ENCODE assay signal across 21 mouse cellular contexts in genomic region chr4:131120680-131121079, GRCm38 (mm10).
DNase-seq lines count a peak whose midpoint lies in the region; ATAC-seq and TF ChIP-seq lines count a peak whose summit lies in the region.
"Had no signal": no experiment of that assay in that cellular context is flagged by ENCODE, and none has a peak within 500 bp of the region (broad histone marks: within the 10 kb centered on the region; RNA-seq: fewer than 3 reads in every experiment).

No protein-coding gene starts in this region.

- H3K4me2 ChIP-seq in kidney, embryonic 15.5 days = no peak overlapping the region
- H3K4me2 ChIP-seq: lung, embryonic 15.5 days had no signal

- H3K27me3 ChIP-seq in kidney, adult 2 months (replicated peaks; ENCODE audit: control insufficient read depth, insufficient read depth, low read length) = no peaks in the 10 kb centered on the region
- no peaks in the 10 kb centered on the region for H3K27me3 ChIP-seq in kidney, embryonic 15.5 days
- H3K27me3 ChIP-seq: lung, embryonic 15.5 days had no signal

- TF ChIP-seq CTCF in kidney, adult 2 months (conservative IDR thresholded peaks at IDR 0.05; ENCODE audit: insufficient read depth, insufficient read length, low read depth, low read length) = no peak

- H3K9ac ChIP-seq in kidney, embryonic 15.5 days = no peak overlapping the region
- H3K9ac ChIP-seq: liver, embryonic 14.5 days; lung, embryonic 15.5 days had no signal

- DNase-seq in kidney, adult 2 months = peak; percentile 39
- peak; percentile 97 for DNase-seq in cerebellum, adult 11-12 months
- DNase-seq in cerebellum, postnatal 14 days = peak; percentile 95 to 98
- no peak for DNase-seq in layer of hippocampus, postnatal 36 days
- no peak for DNase-seq in yolk sac, embryonic 10.5 days (ENCODE audit: low spot score)
- DNase-seq: adrenal gland, adult 2 months; gastrocnemius, adult 2 months; heart, adult 11 months; heart, postnatal 36 days; kidney, postnatal 14 days; layer of hippocampus, adult 9-11 months; lung, postnatal 4 days; retina, postnatal 1 day; right cerebral cortex, postnatal 4 days; thymus, adult 2 months had no signal

- no peaks in the 10 kb centered on the region for H3K4me1 ChIP-seq in kidney, adult 2 months (ENCODE audit: control insufficient read depth, insufficient read depth, low read length)
- no peaks in the 10 kb centered on the region for H3K4me1 ChIP-seq in kidney, embryonic 15.5 days
- H3K4me1 ChIP-seq: lung, embryonic 15.5 days had no signal

- no peak for ATAC-seq in kidney, embryonic 15.5 days (replicated peaks; ENCODE audit: low FRiP score)
- peak; percentile 84 for ATAC-seq in cerebellum, adult (ENCODE audit: insufficient number of reproducible peaks, low FRiP score, low TSS enrichment)
- ATAC-seq: inflammation-experienced regulatory T-cells, adult 6 months had no signal

- H3K36me3 ChIP-seq in kidney, adult 2 months (ENCODE audit: control insufficient read depth, insufficient read depth, low read length) = no peaks in the 10 kb centered on the region
- H3K36me3 ChIP-seq in kidney, embryonic 15.5 days = no peaks in the 10 kb centered on the region
- H3K36me3 ChIP-seq: forebrain, embryonic 10.5 days; lung, embryonic 15.5 days had no signal

- H3K9me3 ChIP-seq in kidney, embryonic 15.5 days (replicated peaks) = no peaks in the 10 kb centered on the region
- H3K9me3 ChIP-seq: forebrain, embryonic 10.5 days; lung, embryonic 15.5 days had no signal

- no peak overlapping the region for H3K4me3 ChIP-seq in kidney, adult 2 months (ENCODE audit: insufficient read depth, low read depth, low read length)
- H3K4me3 ChIP-seq in kidney, embryonic 15.5 days (replicated peaks) = no peak overlapping the region
- H3K4me3 ChIP-seq: forebrain, embryonic 10.5 days; gastrocnemius, adult 2 months; lung, embryonic 15.5 days had no signal

- 83% methylated on average over 5 of the region's 5 CpGs for WGBS in kidney, adult 2 months
- 87% methylated on average over 5 of the region's 5 CpGs for WGBS in kidney, embryonic 15.5 days

- no peak for TF ChIP-seq POLR2A in kidney, adult 2 months (IDR thresholded peaks at IDR 0.05; ENCODE audit: low read depth, low read length)

- no peak overlapping the region for H3K27ac ChIP-seq in kidney, adult 2 months (ENCODE audit: insufficient read depth, low read depth, low read length)
- H3K27ac ChIP-seq in kidney, embryonic 15.5 days = no peak overlapping the region
- H3K27ac ChIP-seq: forebrain, embryonic 10.5 days; gastrocnemius, adult 2 months; liver, embryonic 14.5 days; lung, embryonic 15.5 days had no signal

Comparison
In these comparisons a context has a peak if more than half of its experiments do, and no peak if none do; other contexts are left out.
1. DNase-seq: peak in kidney, adult 2 months (single experiment), cerebellum, adult 11-12 months (single experiment) and cerebellum, postnatal 14 days (2 of 2); none in layer of hippocampus, postnatal 36 days (0 of 2) and yolk sac, embryonic 10.5 days (single experiment).